Mouse (Mus musculus) forebrain, embryonic 16.5 days (tissue): ENCODE measurements around the gene Olfr410. TPM values are rescaled to one million over a fixed set of nuclear protein-coding genes. Genes with fewer than 3 reads are reported as not detected.

Source experiments
- ATAC-seq: fragments of 200-750 bp; cut with Nextera tagmentation; 2 replicates; pipeline ENCODE4 v1.8.0; 2017; ENCODE audit warnings: mild to moderate bottlenecking, moderate library complexity
- H3K27ac ChIP-seq: fragments of 300-500 bp; sonication (generic); 2 replicates; pipeline ENCODE4 v1.5.1; 2014; ENCODE audit warnings: low read length, control low read depth
- H3K27me3 ChIP-seq: fragments of 300-500 bp; sonication (generic); replicated peaks from 2 replicates; pipeline ENCODE4 v1.6.1; 2014; ENCODE audit warnings: low read length; ENCODE audit not compliant: control insufficient read depth, insufficient read depth
- H3K36me3 ChIP-seq: fragments of 300-500 bp; sonication (generic); 2 replicates; pipeline ENCODE4 v1.6.1; 2014; ENCODE audit not compliant: control insufficient read depth, insufficient read depth
- H3K4me1 ChIP-seq: fragments of 300-500 bp; sonication (generic); replicated peaks from 2 replicates; pipeline ENCODE4 v1.6.1; 2014; ENCODE audit warnings: low read length; ENCODE audit not compliant: control insufficient read depth, insufficient read depth
- H3K4me2 ChIP-seq: fragments of 300-500 bp; sonication (generic); 2 replicates; pipeline ENCODE4 v1.6.1; 2014; ENCODE audit warnings: mild to moderate bottlenecking, low read length, control low read depth
- H3K4me3 ChIP-seq: fragments of 300-500 bp; sonication (generic); replicated peaks from 2 replicates; pipeline ENCODE4 v1.5.1; 2014; ENCODE audit warnings: mild to moderate bottlenecking, low read length, control low read depth
- H3K9ac ChIP-seq: fragments of 300-500 bp; sonication (generic); replicated peaks from 2 replicates; pipeline ENCODE4 v1.6.1; 2014; ENCODE audit warnings: low read depth, low read length, control low read depth
- H3K9me3 ChIP-seq: fragments of 300-500 bp; sonication (generic); 2 replicates; pipeline ENCODE4 v1.6.1; 2016; ENCODE audit warnings: low read length; ENCODE audit not compliant: control insufficient read depth
- WGBS: fragments of 180-500 bp; shearing (Covaris S2); extraction: QIAGEN DNeasy Blood & Tissue Kit; methylation state at CpG from one replicate; pipeline ENCODE4 v1.1.7; 2014; 5-methylcytosine and 5-hydroxymethylcytosine counted together
- polyA plus RNA-seq: library from polyadenylated mRNA; unstranded; fragments of >200 nt; fragmentation: Nextera tagmentation; extraction: Ambion mirVana; gene quantifications from 2 replicates; pipeline ENCODE4 v1.2.1, GENCODE M21; 2015

The Olfr410 gene
- polyA plus RNA-seq, 1 experiment from 2014 or later, result not detected

DNA sequence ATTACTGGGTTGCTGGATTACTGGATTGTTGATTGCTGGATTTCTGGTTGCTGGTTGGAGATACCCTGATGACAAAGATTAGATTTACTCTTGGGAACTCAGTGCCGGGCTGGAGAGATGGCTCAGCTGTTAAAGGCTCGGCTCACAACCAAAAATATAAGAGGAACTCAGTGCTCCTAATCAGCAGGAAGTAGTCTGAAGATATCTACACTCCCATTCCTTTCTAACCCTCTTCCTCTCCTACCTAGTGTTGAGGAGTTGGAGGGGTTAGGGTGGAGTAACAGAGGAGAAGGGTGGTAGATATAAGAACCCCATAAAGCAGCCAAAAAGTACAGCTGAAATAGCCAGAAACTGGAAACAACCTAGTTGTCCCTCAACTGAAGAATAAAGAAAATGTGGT is 11.8 kb downstream of the Olfr410 start:
- H3K9me3 ChIP-seq, result no peaks in the 10 kb centered on the region
- H3K36me3 ChIP-seq, result no peaks in the 10 kb centered on the region
- H3K4me3 ChIP-seq, result no peak overlapping the region
- no peak overlapping the region for H3K27ac ChIP-seq
- no peaks in the 10 kb centered on the region for H3K27me3 ChIP-seq
- H3K4me2 ChIP-seq, result no peak overlapping the region
- no peaks in the 10 kb centered on the region for H3K4me1 ChIP-seq
- ATAC-seq, result no peak
- no peak overlapping the region for H3K9ac ChIP-seq
- 79% methylated on average over 2 of the region's 2 CpGs for WGBS

DNA sequence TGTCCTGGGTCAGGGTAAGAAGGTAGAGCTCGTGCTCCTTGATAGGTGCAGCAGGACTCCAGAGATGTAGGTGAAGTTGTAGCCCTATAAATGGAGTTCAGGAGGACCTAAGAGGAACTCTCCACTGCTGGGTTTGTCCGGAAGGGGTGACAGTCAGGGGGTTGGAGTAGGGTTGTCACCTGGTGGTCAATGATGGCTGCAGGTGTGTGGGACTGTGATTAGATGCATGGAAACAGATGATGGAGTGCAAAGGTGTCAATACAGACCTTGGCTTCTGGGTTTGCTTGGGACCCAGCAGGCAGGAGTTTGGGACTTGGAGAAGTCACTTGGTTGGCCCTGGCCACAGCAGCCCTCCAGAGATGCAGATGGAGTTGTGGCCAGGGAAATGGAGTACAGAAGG is 50.6 kb downstream of the Olfr410 start:
- no peak overlapping the region for H3K4me2 ChIP-seq
- no peaks in the 10 kb centered on the region for H3K4me1 ChIP-seq
- no peak overlapping the region for H3K9ac ChIP-seq
- WGBS, result 74% methylated on average over 2 of the region's 2 CpGs
- no peaks in the 10 kb centered on the region for H3K9me3 ChIP-seq
- no peak overlapping the region for H3K27ac ChIP-seq
- H3K4me3 ChIP-seq, result no peak overlapping the region
- no peaks in the 10 kb centered on the region for H3K27me3 ChIP-seq
- no peaks in the 10 kb centered on the region for H3K36me3 ChIP-seq
- no peak for ATAC-seq

DNA sequence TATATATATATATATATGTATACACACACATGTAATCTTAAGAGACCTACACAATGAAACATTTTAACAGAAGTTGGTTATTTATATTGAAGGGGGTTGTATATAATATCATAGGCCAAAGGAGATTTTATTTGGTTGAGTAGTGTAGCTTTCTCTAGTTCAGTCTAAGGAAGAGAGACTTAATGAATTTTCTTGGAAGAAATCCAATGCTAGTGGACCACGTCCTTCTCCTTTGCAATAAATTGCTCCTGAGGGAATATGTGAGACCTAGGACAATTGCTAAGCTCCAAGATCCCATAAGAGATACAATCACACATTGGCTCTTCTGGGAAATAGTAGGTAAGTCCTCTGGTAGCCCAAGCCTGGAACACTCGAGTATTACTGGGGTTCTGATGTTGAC is 54.4 kb downstream of the Olfr410 start, which contains the start of gene Olfr59:
Gene Olfr59 (plus strand): TSS at position 301 of the 400 bp plus-strand sequence.
- no peaks in the 10 kb centered on the region for H3K27me3 ChIP-seq
- WGBS, result 56% methylated on average over 2 of the region's 2 CpGs
- no peak within 1 kb of the TSS for H3K4me3 ChIP-seq
- no peaks in the 10 kb centered on the region for H3K36me3 ChIP-seq
- no peaks in the 10 kb centered on the region for H3K4me1 ChIP-seq
- H3K27ac ChIP-seq, result no peak within 1 kb of the TSS
- H3K9me3 ChIP-seq, result no peaks in the 10 kb centered on the region
- H3K4me2 ChIP-seq, result no peak within 1 kb of the TSS
- no peak for ATAC-seq
- H3K9ac ChIP-seq, result no peak within 1 kb of the TSS

Other genes with a start within 250 kb of the Olfr410 start
- not detected in 2 replicates for gene Olfr401, start 224.3 kb downstream of the Olfr410 start, polyA plus RNA-seq
- gene Olfr402, start 184.5 kb downstream of the Olfr410 start, polyA plus RNA-seq, result not detected in 2 replicates
- not detected in 2 replicates for gene Olfr403, start 151.8 kb downstream of the Olfr410 start, polyA plus RNA-seq
- not detected in 2 replicates for gene Olfr43, start 126.7 kb downstream of the Olfr410 start, polyA plus RNA-seq
- gene Olfr406, start 78.2 kb downstream of the Olfr410 start, polyA plus RNA-seq, result not detected in 2 replicates
- gene Olfr59, start 54.3 kb downstream of the Olfr410 start, polyA plus RNA-seq, result not detected in 2 replicates
- not detected in 2 replicates for gene Olfr411, start 14.6 kb upstream of the Olfr410 start, polyA plus RNA-seq
- not detected in 2 replicates for gene Olfr412, start 24.0 kb upstream of the Olfr410 start, polyA plus RNA-seq